11 mouse cellular contexts compared by ENCODE assay signal in the genomic region with DNA sequence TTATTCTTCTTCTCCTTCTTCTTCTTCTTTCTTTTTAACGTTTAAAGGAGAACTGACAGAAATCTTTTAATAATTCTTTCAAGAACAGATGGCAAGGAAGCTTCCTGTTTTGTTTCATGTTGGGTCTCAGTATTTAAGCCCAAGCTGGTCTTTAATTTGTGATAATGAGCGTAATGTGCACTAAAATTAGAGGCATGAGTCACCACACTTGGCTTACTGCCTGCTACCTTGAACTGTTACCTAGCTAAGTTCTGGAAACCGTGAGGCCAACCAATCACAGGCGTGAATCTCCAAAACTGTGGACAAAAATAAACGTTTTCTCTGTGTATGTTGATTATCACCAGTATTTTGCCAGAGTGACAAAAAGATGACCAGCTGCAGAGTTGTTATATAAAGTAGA. TPM values are rescaled to one million over a fixed set of nuclear protein-coding genes. Genes with fewer than 3 reads are reported as not detected.
A peak's percentile ranks its signal among the peaks of the same experiment; 100 is the strongest.
DNase-seq lines count a peak whose midpoint lies in the region; ATAC-seq lines count a peak whose summit lies in the region.
"Had no signal": no experiment of that assay in that cellular context is flagged by ENCODE, and none has a peak within 500 bp of the region (broad histone marks: within the 10 kb centered on the region; RNA-seq: fewer than 3 reads in every experiment).

No protein-coding gene starts in this region.

- peak; percentile 46 for ATAC-seq in megakaryocyte-erythroid progenitor cell, adult 5-6 weeks (replicated peaks; ENCODE audit: low FRiP score, low TSS enrichment, poor library complexity, severe bottlenecking)
- ATAC-seq in inflammation-experienced regulatory T-cells, adult 6 months = no peak
- ATAC-seq: forebrain, embryonic 13.5 days had no signal

- DNase-seq in cerebellum, adult 11-12 months = peak; percentile 39
- DNase-seq in cerebellum, postnatal 4 days (ENCODE audit: low spot score in 2 of 2) = no peak
- DNase-seq in retina, postnatal 1 day = peak; percentile 14
- DNase-seq in retina, embryonic 14.5 days (ENCODE audit: low spot score) = no peak
- peak; percentile 59 to 65 for DNase-seq in cerebellum, postnatal 14 days
- DNase-seq in lung, adult 18-20 months = no peak

RNA-seq across cellular contexts. Expression of a gene that starts 21.5 kb away (rescaled TPM):
- total RNA-seq in megakaryocyte-erythroid progenitor cell, adult 5-6 weeks (2014; fragmentation: Nextera tagmentation) = not detected in 2 replicates
- total RNA-seq in megakaryocyte-erythroid progenitor cell, adult 5-6 weeks (2017) = not detected in 2 replicates
- not detected for polyA plus RNA-seq in inflammation-experienced regulatory T-cells, adult 6 months (2017; shearing (Covaris generic))
- total RNA-seq: layer of hippocampus, postnatal 14 days had no signal
- polyA plus RNA-seq: forebrain, embryonic 13.5 days; midbrain, embryonic 12.5 days had no signal

RNA-seq across cellular contexts. Expression of a gene that starts 23.0 kb away (rescaled TPM):
- total RNA-seq in megakaryocyte-erythroid progenitor cell, adult 5-6 weeks (2014; fragmentation: Nextera tagmentation) = 4.9 and 5.6 TPM in 2 replicates
- total RNA-seq in megakaryocyte-erythroid progenitor cell, adult 5-6 weeks (2017) = 10.9 and 23.0 TPM in 2 replicates
- 1 to 10 TPM; 3.5 to 4.9 (median 3.8) TPM for polyA plus RNA-seq in inflammation-experienced regulatory T-cells, adult 6 months (2017; shearing (Covaris generic))

RNA-seq across cellular contexts. Expression of a gene that starts 47.4 kb away (rescaled TPM):
- 117 and 120 TPM in 2 replicates for total RNA-seq in megakaryocyte-erythroid progenitor cell, adult 5-6 weeks (2014; fragmentation: Nextera tagmentation)
- total RNA-seq in megakaryocyte-erythroid progenitor cell, adult 5-6 weeks (2017) = 159 and 167 TPM in 2 replicates
- 10 to 100 TPM; 14.9 to 17.8 (median 16.2) TPM for polyA plus RNA-seq in inflammation-experienced regulatory T-cells, adult 6 months (2017; shearing (Covaris generic))

Comparison
In these comparisons a context has a peak if more than half of its experiments do, and no peak if none do; other contexts are left out.
1. DNase-seq: peak in cerebellum, adult 11-12 months (single experiment), retina, postnatal 1 day (single experiment) and cerebellum, postnatal 14 days (2 of 2); none in cerebellum, postnatal 4 days (0 of 2), retina, embryonic 14.5 days (single experiment) and lung, adult 18-20 months (0 of 2).